Mouse (Mus musculus) cerebral cortex, adult 2 months (tissue): Measurements from ENCODE around the gene Pum1.

ENCODE experiments used
- WGBS: fragments of 180-500 bp; shearing (Covaris S2); methylation state at CpG from one replicate; pipeline ENCODE4 v1.1.7; 2018; 5-methylcytosine and 5-hydroxymethylcytosine counted together

The Pum1 gene

DNA sequence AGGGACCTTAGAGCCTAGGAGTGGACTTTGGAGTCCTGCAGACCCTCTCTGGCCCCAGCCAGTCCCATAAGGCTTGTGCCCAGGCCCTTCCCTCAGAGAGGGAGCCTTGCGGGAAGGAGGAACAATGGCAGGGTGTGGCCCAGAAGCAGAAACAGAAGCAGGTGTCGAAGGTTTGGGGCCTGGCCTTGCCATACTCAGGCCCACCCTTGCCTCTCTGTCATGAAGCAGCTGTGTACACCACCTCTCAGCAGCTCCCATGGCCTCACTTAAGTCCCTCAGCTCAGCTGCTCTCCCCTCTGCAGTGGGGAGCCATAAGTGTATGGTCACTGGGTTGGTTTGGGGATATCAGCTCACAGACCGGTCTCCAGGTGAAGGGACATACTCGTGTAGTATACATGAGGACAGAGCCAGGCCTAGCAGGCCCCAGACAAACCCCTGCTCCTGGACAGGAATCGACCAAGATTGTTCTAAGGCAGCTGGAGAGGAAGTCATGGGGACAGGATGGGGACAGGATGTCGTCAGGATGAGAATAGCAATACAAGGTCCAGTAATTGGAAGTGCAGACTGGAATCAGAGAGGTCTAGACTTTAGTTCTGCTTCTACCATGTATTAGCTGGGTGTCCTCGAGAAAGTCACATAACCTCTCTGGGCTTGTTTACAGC lies 157.6 kb downstream of the Pum1 start:
- 75% methylated on average over 7 of the region's 7 CpGs for WGBS

GRCm38 (mm10) chr4:130828851-130829673 lies 165.9 kb downstream of the Pum1 start:
- 34% methylated on average over 18 of the region's 18 CpGs for WGBS
